Mouse (Mus musculus): Measurements from ENCODE around the gene Zmynd15. TPM values are rescaled to one million over a fixed set of nuclear protein-coding genes. Genes with fewer than 3 reads are reported as not detected.
"Not testable (repeated sequence)": the region's sequence is repeated elsewhere in the genome, so short reads cannot be mapped to it uniquely, and the experiment has no call there.

Zmynd15 gene
- polyA plus RNA-seq, 1 experiment = 1.4 TPM

DNA sequence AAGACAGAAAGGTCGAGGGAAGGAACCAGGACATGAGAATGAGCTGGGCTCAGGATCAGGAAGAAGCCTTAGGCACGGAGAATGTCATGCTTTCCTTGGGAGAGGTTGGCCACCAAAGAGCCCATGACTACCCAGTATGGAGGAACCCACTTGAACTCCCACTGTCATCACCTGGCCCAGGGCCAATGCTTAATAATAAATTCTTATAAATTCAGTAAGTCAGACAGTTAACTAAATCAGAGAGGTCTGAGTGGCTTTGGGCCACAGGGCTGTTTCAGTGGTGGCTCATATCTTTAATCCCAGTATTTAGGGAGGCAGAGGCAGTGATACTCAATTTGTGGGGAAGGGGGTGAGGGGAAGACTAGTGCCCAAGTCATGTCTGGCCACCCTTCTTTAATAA lies 8.3 kb upstream of the Zmynd15 start:
- TF ChIP-seq CTCF (IDR thresholded peaks at IDR 0.05; ENCODE audit: borderline replicate concordance, extremely low read depth, insufficient read depth, insufficient read length) = no peak
- TF ChIP-seq POLR2A (IDR thresholded peaks at IDR 0.05; ENCODE audit: borderline replicate concordance, extremely low read depth, insufficient read depth, insufficient read length, poor library complexity, severe bottlenecking) = no peak

DNA sequence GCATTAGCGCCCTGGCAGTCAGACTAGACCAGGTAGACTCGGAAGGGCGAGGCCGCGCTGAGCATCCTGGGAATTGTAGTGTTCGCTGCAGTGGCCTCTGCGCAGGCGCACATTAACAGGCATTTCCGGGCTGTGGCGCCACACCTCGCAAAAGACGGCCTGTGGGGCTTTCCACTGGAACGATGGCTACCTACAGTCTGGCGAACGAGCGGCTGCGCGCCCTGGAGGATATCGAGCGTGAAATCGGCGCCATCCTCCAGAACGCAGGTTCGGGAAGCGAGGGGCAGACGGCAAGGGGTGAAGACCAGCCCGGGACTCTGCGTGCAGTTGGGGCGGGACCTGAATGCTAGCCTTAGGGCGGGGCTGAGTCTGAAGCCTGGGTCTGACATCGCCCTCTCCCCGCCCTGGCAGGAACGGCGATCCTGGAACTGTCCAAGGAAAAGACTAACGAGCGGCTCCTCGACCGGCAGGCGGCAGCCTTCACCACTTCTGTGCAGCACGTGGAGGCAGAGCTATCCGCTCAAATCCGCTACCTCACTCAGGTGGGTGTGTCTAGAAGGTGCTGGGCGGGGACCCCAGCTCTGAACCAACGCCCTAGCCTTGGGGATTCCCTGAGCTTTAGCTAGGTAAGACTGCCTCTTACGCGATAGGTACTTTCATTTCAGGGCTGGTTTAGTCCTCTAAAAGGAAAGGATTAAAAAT lies 7.3 kb upstream of the Zmynd15 start, which contains the start of gene Med11:
Med11 (plus strand) TSS at position 123 of the 702 bp plus-strand sequence.
- DNase-seq (ENCODE audit: low read depth) = peak; percentile 98
- peak; percentile 87 for TF ChIP-seq CTCF (IDR thresholded peaks at IDR 0.05; ENCODE audit: borderline replicate concordance, extremely low read depth, insufficient read depth, insufficient read length)
- peak; percentile 58; the same call in 1 of the 2 replicates for TF ChIP-seq POLR2A (IDR thresholded peaks at IDR 0.05; ENCODE audit: borderline replicate concordance, extremely low read depth, insufficient read depth, insufficient read length, poor library complexity, severe bottlenecking)

More for the DNA sequence above, 8.3 kb upstream of the Zmynd15 start:
- no peak for DNase-seq (ENCODE audit: low read depth)

DNA sequence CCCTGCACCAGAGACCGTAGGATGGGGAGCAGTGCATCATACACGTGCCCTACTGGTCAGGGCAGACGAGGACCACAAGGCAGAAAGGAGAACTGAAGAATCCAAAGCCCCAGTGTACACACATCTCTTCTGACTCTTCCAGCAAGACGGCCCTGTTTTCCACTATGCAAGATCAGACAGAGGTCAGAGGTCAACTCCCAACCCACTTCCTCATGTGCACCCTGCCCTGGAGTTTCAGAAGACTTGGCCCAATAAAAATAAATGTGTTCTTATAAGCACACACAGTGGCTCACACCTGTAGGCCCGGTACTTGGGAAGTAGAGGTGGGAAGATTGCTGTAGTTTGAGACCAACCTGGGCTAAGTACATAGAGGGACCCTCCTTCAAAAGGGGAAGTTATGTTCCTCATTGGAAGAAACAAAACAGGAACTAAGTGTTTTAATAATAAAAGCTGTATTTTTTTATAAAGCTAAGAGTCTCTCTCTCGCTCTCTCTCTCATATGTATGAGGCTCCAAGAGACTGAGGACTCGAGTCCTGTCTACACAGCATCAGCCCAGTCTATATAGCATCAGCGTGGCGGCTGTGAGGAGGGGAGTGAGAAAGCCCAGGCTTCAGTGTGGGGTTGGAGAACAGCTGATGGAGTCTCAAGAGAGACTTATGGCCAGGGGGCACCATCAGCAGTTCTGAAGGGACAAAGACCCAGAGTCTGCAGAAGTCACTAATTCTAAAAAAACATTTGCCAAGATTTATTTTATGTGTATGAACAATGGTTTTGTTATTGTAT lies 5.8 kb upstream of the Zmynd15 start:
- TF ChIP-seq CTCF (IDR thresholded peaks at IDR 0.05; ENCODE audit: borderline replicate concordance, extremely low read depth, insufficient read depth, insufficient read length) (no peak), POLR2A (IDR thresholded peaks at IDR 0.05; ENCODE audit: borderline replicate concordance, extremely low read depth, insufficient read depth, insufficient read length, poor library complexity, severe bottlenecking) (no peak)
- no peak for DNase-seq (ENCODE audit: low read depth)

DNA sequence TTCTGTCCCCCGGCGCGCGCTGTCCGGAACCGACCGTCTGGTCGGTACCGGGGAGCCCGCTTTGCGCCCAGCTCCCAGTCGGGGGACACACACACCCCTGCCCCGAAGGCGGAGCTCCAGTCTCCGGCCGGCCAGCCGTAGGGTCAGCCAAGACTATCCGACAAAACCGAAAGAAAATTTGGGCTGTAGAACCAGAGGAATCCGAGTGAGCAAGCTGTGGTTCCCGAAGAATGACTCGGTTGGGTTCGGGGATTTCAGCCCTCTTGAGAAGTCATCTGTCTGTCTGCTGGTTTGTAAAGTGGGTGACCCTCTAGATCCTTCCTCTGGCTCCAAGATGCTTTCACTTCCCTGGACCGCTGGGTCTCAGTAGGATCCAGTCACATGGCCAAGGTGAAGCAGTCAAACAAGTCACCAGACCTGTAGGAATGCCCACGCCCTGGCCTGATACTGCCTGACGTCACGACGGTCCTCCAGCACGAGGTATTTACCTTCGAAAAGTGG lies 418 bp downstream of the Zmynd15 start, which contains the start of gene Cxcl16:
Cxcl16 (minus strand) TSS at position 384 of the 501 bp plus-strand sequence.
- no peak for DNase-seq (ENCODE audit: low read depth)
- TF ChIP-seq POLR2A (IDR thresholded peaks at IDR 0.05; ENCODE audit: borderline replicate concordance, extremely low read depth, insufficient read depth, insufficient read length, poor library complexity, severe bottlenecking) (no peak), CTCF (IDR thresholded peaks at IDR 0.05; ENCODE audit: borderline replicate concordance, extremely low read depth, insufficient read depth, insufficient read length) (no peak)

DNA sequence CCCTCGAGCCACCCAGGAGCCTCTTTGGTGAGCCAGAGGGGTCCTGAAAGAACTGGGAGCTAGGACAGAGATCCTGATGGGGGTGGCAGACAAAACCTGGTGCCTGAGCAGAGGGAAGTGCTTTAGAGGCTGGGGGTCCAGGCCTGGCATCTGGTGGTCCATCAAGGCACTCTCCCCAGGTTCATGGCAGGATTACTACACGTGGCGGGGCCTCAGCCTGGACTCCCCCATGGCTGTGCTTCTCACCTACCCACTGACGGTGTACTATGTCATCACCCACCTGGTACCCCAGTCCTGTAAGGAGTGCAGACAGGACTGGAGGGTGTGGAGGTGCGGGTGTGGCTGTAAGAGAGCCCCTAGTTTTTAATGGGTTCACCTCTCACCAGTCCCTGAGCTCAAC lies 4.7 kb downstream of the Zmynd15 start:
- TF ChIP-seq POLR2A (IDR thresholded peaks at IDR 0.05; ENCODE audit: borderline replicate concordance, extremely low read depth, insufficient read depth, insufficient read length, poor library complexity, severe bottlenecking) (no peak), CTCF (IDR thresholded peaks at IDR 0.05; ENCODE audit: borderline replicate concordance, extremely low read depth, insufficient read depth, insufficient read length) (no peak)
- DNase-seq (ENCODE audit: low read depth) = no peak

DNA sequence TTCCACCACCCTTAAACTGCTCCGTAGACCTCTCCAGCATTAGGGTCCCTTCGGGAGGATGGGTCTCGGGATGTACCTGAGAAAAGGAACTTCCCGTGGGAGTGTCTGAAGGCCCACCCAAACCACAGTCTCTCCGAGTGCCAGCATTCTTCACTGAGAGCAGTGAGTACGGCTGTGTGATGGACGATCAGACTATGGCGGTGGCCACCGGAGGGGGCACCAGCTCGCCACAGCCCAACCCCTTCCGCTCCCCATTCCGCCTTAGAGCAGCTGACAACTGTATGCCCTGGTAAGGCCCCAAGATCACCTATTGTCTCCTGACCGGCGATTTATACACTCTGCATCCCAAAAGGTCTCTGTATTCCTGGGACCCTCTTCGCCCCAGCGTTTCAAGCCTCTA lies 6.0 kb downstream of the Zmynd15 start:
- TF ChIP-seq POLR2A (IDR thresholded peaks at IDR 0.05; ENCODE audit: borderline replicate concordance, extremely low read depth, insufficient read depth, insufficient read length, poor library complexity, severe bottlenecking) (no peak), CTCF (IDR thresholded peaks at IDR 0.05; ENCODE audit: borderline replicate concordance, extremely low read depth, insufficient read depth, insufficient read length) (no peak)
- peak; percentile 21 for DNase-seq (ENCODE audit: low read depth)

DNA sequence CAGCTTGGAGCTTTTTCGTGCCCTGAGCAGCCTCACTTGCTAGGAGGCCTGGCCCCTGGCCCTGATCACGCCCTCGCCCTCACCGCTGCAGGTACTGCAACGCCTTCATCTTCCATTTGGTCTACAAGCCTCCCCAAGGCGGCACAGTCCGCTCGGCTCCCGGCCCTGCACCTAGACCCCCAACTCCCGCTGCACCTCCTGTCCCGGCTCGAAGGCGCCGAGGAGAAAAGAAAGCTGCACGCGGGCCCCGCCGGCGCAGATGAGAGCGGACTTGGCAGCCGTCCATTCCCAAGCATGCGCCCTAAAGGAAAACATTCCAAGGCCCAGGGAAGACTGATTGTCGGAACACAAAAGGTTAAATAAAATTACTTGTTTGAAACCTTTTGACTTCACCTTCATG lies 6.6 kb downstream of the Zmynd15 start:
- peak; percentile 61 for DNase-seq (ENCODE audit: low read depth)
- no peak for TF ChIP-seq POLR2A (IDR thresholded peaks at IDR 0.05; ENCODE audit: borderline replicate concordance, extremely low read depth, insufficient read depth, insufficient read length, poor library complexity, severe bottlenecking)
- TF ChIP-seq CTCF (IDR thresholded peaks at IDR 0.05; ENCODE audit: borderline replicate concordance, extremely low read depth, insufficient read depth, insufficient read length) = no peak

DNA sequence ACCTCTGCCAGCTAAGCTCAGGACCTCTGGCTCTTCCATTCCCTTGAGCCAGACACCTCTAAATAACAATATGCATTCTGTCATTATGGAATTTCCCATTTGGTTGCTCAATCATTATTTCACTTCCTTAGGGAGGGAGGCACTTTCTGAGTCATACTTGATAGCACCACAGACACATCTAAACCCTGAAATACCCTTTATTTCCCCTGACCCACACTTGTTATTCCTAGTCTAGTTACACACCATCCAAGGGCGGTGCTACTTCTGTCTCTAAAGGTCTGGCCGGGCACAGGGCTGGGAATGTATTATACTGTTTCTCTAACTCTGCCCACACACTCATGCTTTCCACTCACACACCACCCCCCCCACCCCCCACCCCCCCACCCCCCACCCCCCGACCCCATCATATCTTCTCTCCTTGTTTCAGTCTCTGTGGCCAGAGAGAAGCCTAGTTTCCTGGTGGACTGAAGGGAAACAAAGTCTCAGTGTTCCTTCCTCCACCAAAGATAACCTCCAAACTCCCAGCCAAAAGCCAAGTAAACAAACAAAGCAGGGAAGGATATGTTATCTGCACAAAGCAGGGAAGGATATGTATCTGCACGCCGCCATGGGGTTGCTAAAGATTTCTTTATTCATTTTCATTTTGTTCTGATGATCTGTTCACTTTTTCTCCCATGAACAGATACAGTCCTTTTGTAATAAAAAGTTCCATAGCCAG lies 8.8 kb downstream of the Zmynd15 start:
- DNase-seq (ENCODE audit: low read depth) = no peak
- TF ChIP-seq CTCF (IDR thresholded peaks at IDR 0.05; ENCODE audit: borderline replicate concordance, extremely low read depth, insufficient read depth, insufficient read length) = no peak
- TF ChIP-seq POLR2A (IDR thresholded peaks at IDR 0.05; ENCODE audit: borderline replicate concordance, extremely low read depth, insufficient read depth, insufficient read length, poor library complexity, severe bottlenecking) = no peak

DNA sequence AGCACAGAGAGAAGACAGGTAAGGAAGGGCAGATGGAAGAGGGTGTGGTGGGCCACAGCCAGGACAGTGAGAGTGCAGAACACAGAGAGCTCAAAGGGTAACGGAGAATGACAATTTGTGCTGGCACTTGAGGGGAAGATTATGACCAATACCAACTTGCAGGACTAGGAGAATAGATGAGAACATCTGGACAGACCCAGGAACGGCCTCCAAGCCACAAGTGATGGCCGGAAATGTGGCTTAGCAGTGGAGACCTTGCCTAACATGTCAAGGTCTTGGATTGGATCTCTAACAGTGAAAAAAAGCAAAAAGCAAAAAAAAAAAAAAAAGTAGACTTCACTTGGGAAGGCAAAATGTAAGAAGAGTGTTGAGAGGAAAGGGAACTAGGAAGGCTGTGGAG lies 10.5 kb downstream of the Zmynd15 start:
- TF ChIP-seq POLR2A (IDR thresholded peaks at IDR 0.05; ENCODE audit: borderline replicate concordance, extremely low read depth, insufficient read depth, insufficient read length, poor library complexity, severe bottlenecking) (no peak), CTCF (IDR thresholded peaks at IDR 0.05; ENCODE audit: borderline replicate concordance, extremely low read depth, insufficient read depth, insufficient read length) (no peak)
- no peak for DNase-seq (ENCODE audit: low read depth)

DNA sequence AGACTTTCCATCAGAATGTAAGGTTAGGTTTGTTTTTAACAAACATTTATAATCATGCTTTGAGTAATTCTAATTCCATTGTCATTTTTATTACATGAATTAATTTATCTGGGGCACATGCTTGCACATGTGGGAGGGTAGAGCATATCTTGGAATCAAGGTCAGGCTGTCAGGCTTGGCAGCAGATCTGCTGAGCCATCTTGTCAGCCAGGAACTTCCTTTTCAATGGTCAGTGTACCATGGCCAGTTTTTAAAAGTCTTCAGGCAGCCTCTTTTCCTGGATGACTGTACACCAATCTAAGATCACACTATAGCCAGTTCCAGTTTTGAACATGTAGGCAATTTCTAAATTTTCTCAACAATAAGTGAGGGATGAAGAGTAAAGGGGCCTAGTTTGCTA lies 13.5 kb downstream of the Zmynd15 start:
- TF ChIP-seq CTCF (IDR thresholded peaks at IDR 0.05; ENCODE audit: borderline replicate concordance, extremely low read depth, insufficient read depth, insufficient read length) (no peak), POLR2A (IDR thresholded peaks at IDR 0.05; ENCODE audit: borderline replicate concordance, extremely low read depth, insufficient read depth, insufficient read length, poor library complexity, severe bottlenecking) (no peak)
- no peak for DNase-seq (ENCODE audit: low read depth)

DNA sequence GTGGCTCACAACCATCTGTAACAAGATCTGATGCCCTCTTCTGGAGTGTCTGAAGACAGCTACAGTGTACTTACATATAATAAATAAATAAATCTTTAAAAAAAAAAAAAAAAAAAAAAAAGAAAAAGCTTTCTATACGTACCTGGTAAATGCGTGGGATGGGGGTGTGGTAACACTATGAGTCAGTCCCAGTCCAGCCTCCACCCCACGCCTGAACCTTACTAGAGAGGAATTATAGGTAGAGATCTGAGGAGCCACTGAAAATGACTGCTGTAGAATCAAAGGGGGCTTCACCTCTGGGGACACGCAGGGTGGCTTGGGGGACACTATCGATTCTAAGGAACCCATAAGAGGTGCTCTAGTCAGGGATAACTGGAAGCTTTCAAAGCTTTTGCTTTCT lies 14.1 kb downstream of the Zmynd15 start:
- DNase-seq (ENCODE audit: low read depth) = not testable (repeated sequence)

Data from brain, embryonic 14.5 days (tissue).